Mouse (Mus musculus) ES-E14 (cell line): ENCODE measurements around the gene Tbccd1. TPM values are rescaled to one million over a fixed set of nuclear protein-coding genes. Genes with fewer than 3 reads are reported as not detected.
A peak's percentile ranks its signal among the peaks of the same experiment; 100 is the strongest.

ENCODE experiments used
- DNase-seq: peaks from one replicate; pipeline ENCODE4 v3.0.0-alpha.2; 2013; ENCODE audit warnings: low read depth, low spot score
- H3K27ac ChIP-seq: 2 replicates; pipeline ENCODE4 v1.5.1; 2012; ENCODE audit warnings: low read depth, mild to moderate bottlenecking, low read length, moderate library complexity, mixed read lengths; ENCODE audit not compliant: poor library complexity, insufficient read depth, severe bottlenecking
- H3K36me3 ChIP-seq: 2 replicates; pipeline ENCODE4 v1.6.1; 2012; ENCODE audit warnings: mild to moderate bottlenecking, low read length, moderate library complexity, mixed read lengths; ENCODE audit not compliant: control insufficient read depth, poor library complexity, insufficient read depth, severe bottlenecking
- H3K4me1 ChIP-seq, 2 experiments: fragments of 150-350 bp in 1 of 2; sonication (generic) in 1 of 2; 2 replicates each; pipeline ENCODE4 v1.6.1; 2012; ENCODE audit warnings: low read length in 2 of 2, mild to moderate bottlenecking in 1 of 2, mixed read lengths in 1 of 2; ENCODE audit not compliant: control insufficient read depth in 2 of 2, insufficient read depth in 2 of 2, poor library complexity in 1 of 2
- H3K4me3 ChIP-seq, 2 experiments: fragments of 150-350 bp in 1 of 2; sonication (generic) in 1 of 2; 2 replicates each; pipeline ENCODE4 v1.5.1; 2012; ENCODE audit warnings: low read length in 2 of 2, low read depth in 1 of 2, mild to moderate bottlenecking in 1 of 2, mixed read lengths in 1 of 2; ENCODE audit not compliant: insufficient read depth in 1 of 2, poor library complexity in 1 of 2, severe bottlenecking in 1 of 2
- H3K9ac ChIP-seq: 2 replicates; pipeline ENCODE4 v1.6.1; 2012; ENCODE audit warnings: low read depth, mild to moderate bottlenecking, low read length, mixed read lengths; ENCODE audit not compliant: poor library complexity, insufficient read depth, severe bottlenecking
- H3K9me3 ChIP-seq: fragments of 150-350 bp; sonication (generic); 2 replicates; pipeline ENCODE4 v1.6.1; 2012; ENCODE audit warnings: low read depth, mild to moderate bottlenecking, low read length; ENCODE audit not compliant: control insufficient read depth, insufficient read depth
- CHD2 ChIP-seq: IDR thresholded peaks from 2 replicates; pipeline ENCODE4 v1.6.1; 2014; ENCODE audit warnings: mild to moderate bottlenecking, low read depth, low read length, inconsistent platforms
- HCFC1 ChIP-seq: IDR thresholded peaks from 2 replicates; pipeline ENCODE4 v1.6.1; 2012; ENCODE audit warnings: low read length, inconsistent platforms, borderline replicate concordance; ENCODE audit not compliant: insufficient read depth
- MAFK ChIP-seq: IDR thresholded peaks from 2 replicates; pipeline ENCODE4 v1.6.1; 2014; ENCODE audit warnings: mild to moderate bottlenecking, low read depth, low read length, inconsistent platforms; ENCODE audit not compliant: insufficient read depth
- ZC3H11A ChIP-seq: IDR thresholded peaks from 2 replicates; pipeline ENCODE4 v1.6.1; 2012; ENCODE audit warnings: low read depth, mild to moderate bottlenecking, inconsistent platforms, low read length, borderline replicate concordance
- ZNF384 ChIP-seq: IDR thresholded peaks from 2 replicates; pipeline ENCODE4 v1.6.1; 2012; ENCODE audit warnings: low read depth, low read length, inconsistent platforms
- in situ Hi-C, 2 experiments: fragments of 600-800 bp; cut with MboI; formaldehyde crosslinking; loops; one replicate each; pipeline ENCODE4 v1.15.1; 2025; ENCODE audit warnings: low sequenced_read_pairs in 2 of 2, inconsistent platforms in 1 of 2; ENCODE audit not compliant: unreplicated experiment in 2 of 2
- total RNA-seq: library from RNA; depleted of rRNA; stranded (reverse); fragments of 300-350 nt; gene quantifications from 2 replicates; pipeline ENCODE4 v1.2.3, GENCODE M21; 2012

Tbccd1 gene
- total RNA-seq, 1 experiment, result 17.5 TPM

- no peaks in the 10 kb centered on the region for H3K36me3 ChIP-seq
- no peaks in the 10 kb centered on the region for H3K9me3 ChIP-seq
- TF ChIP-seq HCFC1, result no peak
- no peak for TF ChIP-seq MAFK
- no peak for TF ChIP-seq CHD2
- no peak for TF ChIP-seq ZC3H11A
- no peak for TF ChIP-seq ZNF384
- H3K9ac ChIP-seq, result no peak overlapping the region
- DNase-seq, result no peak
- no peak overlapping the region for H3K4me3 ChIP-seq
- in situ Hi-C loops, result loop anchor here in 1 of 2 experiments (5.0 kb wide), 1 partner anchor 174 kb away; no protein-coding TSS in a partner anchor
- no peaks in the 10 kb centered on the region; a peak in 2 of 4 replicates for H3K4me1 ChIP-seq
- H3K27ac ChIP-seq, result no peak overlapping the region
Measured at GRCm38 (mm10) chr16:22877660-22878390, 20.4 kb upstream of the Tbccd1 start.

GRCm38 (mm10) chr16:22876218-22877043 lies 19.0 kb upstream of the Tbccd1 start:
- H3K9ac ChIP-seq, result no peak overlapping the region
- no peak overlapping the region for H3K4me3 ChIP-seq
- peak; percentile 61 for TF ChIP-seq ZC3H11A
- no peak for TF ChIP-seq MAFK
- H3K27ac ChIP-seq, result no peak overlapping the region
- H3K4me1 ChIP-seq, result no peaks in the 10 kb centered on the region; a peak in 2 of 4 replicates
- no peaks in the 10 kb centered on the region for H3K9me3 ChIP-seq
- peaks cover 9% of the 10 kb centered on the region for H3K36me3 ChIP-seq
- DNase-seq, result no peak
- in situ Hi-C loops, result loop anchor here in 1 of 2 experiments (5.0 kb wide), 1 partner anchor 176 kb away; no protein-coding TSS in a partner anchor

- peaks cover 36% of the 10 kb centered on the region for H3K36me3 ChIP-seq
- TF ChIP-seq HCFC1 (no peak), ZNF384 (no peak), MAFK (no peak), CHD2 (no peak), ZC3H11A (no peak)
- no peaks in the 10 kb centered on the region for H3K9me3 ChIP-seq
Measured at GRCm38 (mm10) chr16:22873369-22873768, 15.9 kb upstream of the Tbccd1 start.

GRCm38 (mm10) chr16:22872397-22872796 lies 14.9 kb upstream of the Tbccd1 start:
- no peak for TF ChIP-seq HCFC1
- TF ChIP-seq MAFK, result no peak
- TF ChIP-seq ZC3H11A, result no peak
- no peak for TF ChIP-seq ZNF384
- no peak for TF ChIP-seq CHD2
- Histone ChIP-seq H3K4me1 (no peaks in the 10 kb centered on the region; a peak in 2 of 4 replicates), H3K9me3 (no peaks in the 10 kb centered on the region), H3K27ac (no peak overlapping the region), H3K9ac (no peak overlapping the region), H3K4me3 (no peak overlapping the region), H3K36me3 (peaks cover 42% of the 10 kb centered on the region)
- DNase-seq, result no peak
- in situ Hi-C loops, result no loop called here

More at GRCm38 (mm10) chr16:22873369-22873768, 15.9 kb upstream of the Tbccd1 start:
- Histone ChIP-seq H3K4me3 (no peak overlapping the region), H3K27ac (no peak overlapping the region), H3K4me1 (no peaks in the 10 kb centered on the region; a peak in 2 of 4 replicates), H3K9ac (no peak overlapping the region)
- in situ Hi-C loops, result no loop called here
- DNase-seq, result no peak
